Mouse (Mus musculus): Measurements from ENCODE around the gene Cacnb1.
A peak's percentile ranks its signal among the peaks of the same experiment; 100 is the strongest.

The Cacnb1 gene

DNA sequence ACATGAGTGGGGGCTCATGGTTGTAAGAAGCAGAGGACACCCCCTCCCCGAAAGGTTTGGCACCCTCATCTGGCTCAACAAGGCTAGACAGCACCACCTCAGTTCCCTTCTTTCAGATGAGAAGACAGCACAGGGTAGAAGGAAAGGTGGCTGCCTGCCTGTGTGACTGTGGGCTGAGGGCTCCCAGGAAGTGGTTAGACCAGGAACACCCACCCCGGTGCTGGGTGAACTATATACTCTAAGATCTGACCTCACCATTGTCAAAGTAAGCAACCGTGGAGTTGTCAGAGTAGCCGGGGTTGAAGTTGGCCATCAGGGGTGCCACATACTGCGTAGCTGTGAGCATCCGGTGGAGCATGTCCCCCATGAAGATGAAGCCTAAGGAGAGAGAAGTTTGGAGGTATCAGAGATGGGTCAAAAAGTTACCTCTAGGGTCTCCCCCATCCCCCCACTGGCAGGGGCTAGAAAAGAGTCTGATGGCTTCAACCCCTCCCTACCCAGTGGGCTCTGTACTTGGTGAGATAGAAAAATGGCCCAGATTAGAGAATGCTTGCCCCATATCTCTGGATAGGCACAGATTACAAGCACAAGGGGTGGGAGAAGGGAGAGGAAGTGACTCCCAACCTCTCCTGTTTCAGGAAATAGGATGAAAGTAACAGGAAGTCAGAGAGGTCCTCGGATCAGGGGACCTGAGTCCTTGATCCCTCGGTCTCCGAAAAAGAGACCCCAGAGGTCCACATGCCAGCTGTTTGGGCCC is 67.5 kb downstream of the Cacnb1 start:
- DNase-seq (ENCODE audit: low read depth, low spot score) = peak; percentile 69

DNA sequence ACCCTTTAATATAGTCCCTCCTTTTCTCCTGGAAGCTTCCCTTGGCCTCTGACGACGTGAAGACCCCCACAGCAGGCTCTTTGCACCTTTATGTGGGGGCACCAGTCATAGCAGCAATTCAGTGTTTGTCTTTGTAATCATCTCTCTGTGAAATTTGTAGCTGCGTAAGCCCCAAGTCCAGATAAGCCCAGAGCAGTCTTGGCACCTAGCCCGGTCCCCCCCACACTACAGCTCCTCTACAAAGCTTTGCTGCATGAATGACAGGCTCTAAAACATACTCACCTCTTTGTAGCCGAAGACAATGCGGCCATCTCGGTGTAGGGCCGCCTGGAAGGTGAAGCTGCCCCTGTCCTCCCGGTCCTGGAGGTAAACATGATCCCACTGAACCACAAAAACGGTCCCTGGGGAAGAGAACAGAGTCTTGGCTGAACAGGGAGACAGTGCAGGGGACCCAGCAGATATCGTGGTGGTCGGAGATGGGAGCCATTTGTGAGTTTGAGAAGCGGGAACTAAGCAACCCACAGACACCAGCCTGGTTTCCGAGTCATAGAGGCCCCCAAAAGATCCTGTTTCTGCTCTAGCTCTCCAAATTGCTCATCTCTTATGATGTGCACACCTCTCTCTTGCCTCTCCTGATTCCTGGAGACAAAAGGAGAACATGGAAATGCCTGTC is 68.2 kb downstream of the Cacnb1 start:
- no peak for DNase-seq (ENCODE audit: low read depth, low spot score)

DNA sequence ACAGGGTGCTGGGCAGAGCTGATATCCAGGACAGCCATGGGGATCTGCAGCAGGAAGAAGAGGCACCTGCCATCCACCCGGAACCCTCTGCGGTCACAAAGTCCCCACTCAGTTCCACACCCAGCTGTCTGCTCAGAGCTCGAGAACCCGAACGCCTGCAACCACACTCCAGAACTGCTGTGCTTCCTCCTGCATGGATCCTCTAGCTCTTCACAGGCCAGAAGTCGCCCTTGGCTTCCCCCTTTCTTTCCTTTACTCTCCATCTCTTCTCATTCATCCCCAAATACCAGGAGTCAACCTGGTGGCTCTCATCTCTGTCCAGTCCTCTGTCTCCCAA is 68.9 kb downstream of the Cacnb1 start:
- DNase-seq (ENCODE audit: low read depth, low spot score) = no peak

DNA sequence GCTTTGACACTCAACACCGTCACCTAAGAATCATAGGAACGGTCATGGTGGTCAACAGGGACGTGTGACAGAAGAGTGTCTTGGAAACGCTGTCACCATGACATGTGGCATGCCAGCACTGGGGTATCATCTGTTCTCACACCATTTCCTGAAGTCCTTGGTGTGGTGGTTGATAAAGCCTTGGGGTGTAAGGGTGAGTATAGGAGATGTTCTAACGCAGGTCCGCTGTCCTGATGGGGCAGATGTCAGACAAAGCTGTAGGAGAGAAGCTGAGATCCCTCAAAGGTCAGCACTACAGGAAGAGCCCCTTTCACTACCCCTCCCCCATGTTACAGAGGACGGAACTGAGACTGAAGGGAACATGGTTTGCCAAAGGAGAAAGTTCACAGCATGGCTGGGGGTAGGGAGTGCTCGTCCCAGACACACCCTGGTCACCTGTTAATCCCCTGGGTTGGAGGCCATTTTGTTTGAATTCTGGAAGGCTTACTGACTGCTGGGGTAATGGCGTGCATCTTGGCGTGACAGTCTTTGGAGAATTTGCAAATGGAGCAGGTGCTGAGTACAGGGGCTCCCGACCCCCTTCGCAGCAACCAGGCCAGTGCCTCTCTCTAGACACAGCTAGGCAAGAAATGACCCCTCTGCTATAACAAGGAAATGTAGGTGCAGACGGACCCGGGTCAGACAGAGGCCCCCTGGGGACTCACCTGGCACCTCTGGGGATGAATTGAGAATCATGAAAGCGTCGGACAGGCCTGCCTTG is 69.5 kb downstream of the Cacnb1 start:
- no peak for DNase-seq (ENCODE audit: low read depth, low spot score)

DNA sequence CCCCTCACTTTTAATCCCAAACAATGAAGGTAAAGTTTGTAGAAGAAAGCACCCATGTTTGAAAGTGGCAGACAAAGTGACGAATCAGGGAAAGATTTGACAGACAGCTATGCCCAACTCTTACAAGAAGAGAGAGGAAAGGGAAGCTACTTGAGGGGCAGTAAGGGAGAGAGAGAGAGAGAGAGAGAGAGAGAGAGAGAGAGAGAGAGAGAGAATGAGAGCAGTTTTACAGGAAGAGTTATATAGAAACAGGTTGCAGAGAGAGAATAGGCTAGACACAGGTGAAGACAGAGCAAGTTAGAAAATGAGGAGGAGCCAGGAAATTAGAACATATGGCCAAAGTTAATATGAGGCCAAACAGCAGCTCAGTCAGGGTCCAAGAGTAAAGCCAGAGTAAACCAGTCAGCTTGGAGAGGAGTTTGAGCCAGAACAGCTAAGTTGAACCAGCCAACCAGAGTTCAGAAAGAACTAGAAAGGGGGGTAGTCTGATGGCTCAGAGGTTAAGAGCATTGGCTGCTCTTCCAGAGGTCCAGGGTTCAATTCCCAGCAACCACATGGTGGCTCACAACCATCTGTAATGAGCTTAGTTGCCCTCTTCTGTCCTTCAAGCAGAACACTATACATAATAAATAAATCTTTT is 70.3 kb downstream of the Cacnb1 start:
- no peak for DNase-seq (ENCODE audit: low read depth, low spot score)

Data from CD4-positive, CD25-positive, alpha-beta regulatory T cell, adult 2 months (primary cell).